Mouse (Mus musculus) CH12.LX (cell line): Measurements from ENCODE around the gene Adamtsl4. TPM values are rescaled to one million over a fixed set of nuclear protein-coding genes. Genes with fewer than 3 reads are reported as not detected.
A peak's percentile ranks its signal among the peaks of the same experiment; 100 is the strongest.

Experiments
- DNase-seq: peaks from one replicate; pipeline ENCODE4 v3.0.0-alpha.2; 2013; ENCODE audit errors: extremely low read depth
- H3K27ac ChIP-seq: 2 replicates; pipeline ENCODE4 v1.5.1; 2012; ENCODE audit warnings: low read depth, mild to moderate bottlenecking, control low read depth, moderate library complexity; ENCODE audit not compliant: insufficient read depth
- H3K27me3 ChIP-seq: replicated peaks from 2 replicates; pipeline ENCODE3; 2012; ENCODE audit warnings: inconsistent platforms
- H3K36me3 ChIP-seq, 2 experiments: replicated peaks in 1 of 2; 2 replicates each; pipeline versions ENCODE3 to v1.6.1; 2012; ENCODE audit warnings: inconsistent platforms in 1 of 2, low read length in 1 of 2, mild to moderate bottlenecking in 1 of 2, mixed read lengths in 1 of 2, moderate library complexity in 1 of 2; ENCODE audit not compliant: control insufficient read depth in 1 of 2, insufficient read depth in 1 of 2
- H3K4me1 ChIP-seq, 2 experiments: 2 replicates each; pipeline ENCODE4 v1.6.1; 2012; ENCODE audit warnings: inconsistent platforms in 1 of 2, moderate library complexity in 1 of 2; ENCODE audit not compliant: insufficient read depth in 2 of 2, control insufficient read depth in 1 of 2
- H3K4me2 ChIP-seq: 2 replicates; pipeline ENCODE4 v1.6.1; 2012; ENCODE audit warnings: low read depth, mild to moderate bottlenecking, control low read depth; ENCODE audit not compliant: poor library complexity, insufficient read depth, severe bottlenecking
- H3K4me3 ChIP-seq, 3 experiments: fragments of 150-350 bp in 1 of 3; sonication (generic) in 1 of 3; replicated peaks in 1 of 3; 2 replicates each; pipeline versions ENCODE3 to v1.5.1; 2011 to 2012; ENCODE audit warnings: low read depth in 2 of 3, low read length in 2 of 3, mild to moderate bottlenecking in 2 of 3, moderate library complexity in 2 of 3, control low read depth in 1 of 3, improper control_type of control experiment in 1 of 3, inconsistent platforms in 1 of 3, mixed read lengths in 1 of 3; ENCODE audit not compliant: poor library complexity in 1 of 3
- H3K79me2 ChIP-seq: replicated peaks from 2 replicates; pipeline ENCODE4 v1.6.1; 2012; ENCODE audit warnings: mild to moderate bottlenecking, moderate library complexity; ENCODE audit not compliant: control insufficient read depth, poor library complexity, insufficient read depth, severe bottlenecking; ENCODE audit errors: extremely low read depth
- H3K9ac ChIP-seq: 2 replicates; pipeline ENCODE4 v1.6.1; 2012; ENCODE audit warnings: low read depth, mild to moderate bottlenecking, control low read depth, moderate library complexity; ENCODE audit not compliant: insufficient read depth
- H3K9me3 ChIP-seq: replicated peaks from 2 replicates; pipeline ENCODE3; 2012; ENCODE audit warnings: low read length, inconsistent platforms, mixed read lengths
- CHD1 ChIP-seq: IDR thresholded peaks from 2 replicates; pipeline ENCODE4 v1.6.1; 2012; ENCODE audit warnings: low read depth, low read length, improper control_type of control experiment, inconsistent platforms
- CHD2 ChIP-seq: IDR thresholded peaks from 2 replicates; pipeline ENCODE4 v1.6.1; 2011; ENCODE audit warnings: low read length, improper control_type of control experiment
- CTCF ChIP-seq, 2 experiments: IDR thresholded peaks in 1 of 2; conservative IDR thresholded peaks in 1 of 2; 2 replicates each; pipeline ENCODE4 v1.5.1; 2011 to 2012; ENCODE audit warnings: low read depth in 2 of 2, low read length in 2 of 2, improper control_type of control experiment in 1 of 2, inconsistent platforms in 1 of 2, mild to moderate bottlenecking in 1 of 2, moderate library complexity in 1 of 2
- E2F4 ChIP-seq: IDR thresholded peaks from 2 replicates; pipeline ENCODE4 v1.6.1; 2011; ENCODE audit warnings: low read depth, low read length, improper control_type of control experiment; ENCODE audit not compliant: insufficient replicate concordance
- ELF1 ChIP-seq: IDR thresholded peaks from 2 replicates; pipeline ENCODE4 v1.6.1; 2014; ENCODE audit warnings: low read depth, mild to moderate bottlenecking, inconsistent platforms, low read length, improper control_type of control experiment
- ETS1 ChIP-seq: conservative IDR thresholded peaks from 2 replicates; pipeline ENCODE4 v1.6.1; 2012; ENCODE audit warnings: low read depth, mild to moderate bottlenecking, inconsistent platforms, low read length, improper control_type of control experiment, moderate library complexity
- IRF4 ChIP-seq: IDR thresholded peaks from 2 replicates; pipeline ENCODE4 v1.6.1; 2014; ENCODE audit warnings: low read depth, mild to moderate bottlenecking, inconsistent platforms, low read length, improper control_type of control experiment
- JUN ChIP-seq: IDR thresholded peaks from 2 replicates; pipeline ENCODE4 v1.6.1; 2011; ENCODE audit warnings: low read depth, mild to moderate bottlenecking, low read length, improper control_type of control experiment, moderate library complexity; ENCODE audit not compliant: insufficient read depth
- KAT2A ChIP-seq: IDR thresholded peaks from 2 replicates; pipeline ENCODE4 v1.6.1; 2012; ENCODE audit warnings: low read length, improper control_type of control experiment, inconsistent platforms; ENCODE audit not compliant: insufficient replicate concordance
- MAFK ChIP-seq: IDR thresholded peaks from 2 replicates; pipeline ENCODE4 v1.6.1; 2011; ENCODE audit warnings: low read length, improper control_type of control experiment; ENCODE audit not compliant: insufficient replicate concordance
- MAX ChIP-seq: IDR thresholded peaks from 2 replicates; pipeline ENCODE4 v1.6.1; 2011; ENCODE audit warnings: low read length, improper control_type of control experiment
- MAZ ChIP-seq: IDR thresholded peaks from 2 replicates; pipeline ENCODE4 v1.6.1; 2012; ENCODE audit warnings: low read depth, mild to moderate bottlenecking, inconsistent platforms, low read length, improper control_type of control experiment, moderate library complexity
- MEF2A ChIP-seq: IDR thresholded peaks from 2 replicates; pipeline ENCODE4 v1.6.1; 2014; ENCODE audit warnings: low read depth, mild to moderate bottlenecking, inconsistent platforms, low read length, improper control_type of control experiment, borderline replicate concordance
- MYC ChIP-seq: IDR thresholded peaks from 2 replicates; pipeline ENCODE4 v1.6.1; 2011; ENCODE audit warnings: low read depth, mild to moderate bottlenecking, improper control_type of control experiment, low read length
- NELFE ChIP-seq: IDR thresholded peaks from 2 replicates; pipeline ENCODE4 v1.6.1; 2011; ENCODE audit warnings: low read depth, low read length, improper control_type of control experiment
- POLR2A ChIP-seq: IDR thresholded peaks from 2 replicates; pipeline ENCODE4 v1.6.1; 2011; ENCODE audit warnings: low read depth, mild to moderate bottlenecking, improper control_type of control experiment, low read length
- POLR2AphosphoS2 ChIP-seq: IDR thresholded peaks from 2 replicates; pipeline ENCODE4 v1.6.1; 2011; ENCODE audit warnings: low read depth, low read length, improper control_type of control experiment
- RAD21 ChIP-seq: IDR thresholded peaks from 2 replicates; pipeline ENCODE4 v1.6.1; 2011; ENCODE audit warnings: low read depth, mild to moderate bottlenecking, low read length, improper control_type of control experiment, moderate library complexity
- RCOR1 ChIP-seq: conservative IDR thresholded peaks from 2 replicates; pipeline ENCODE4 v1.6.1; 2012; ENCODE audit warnings: low read depth, mild to moderate bottlenecking, inconsistent platforms, low read length, improper control_type of control experiment
- TBP ChIP-seq: conservative IDR thresholded peaks from 2 replicates; pipeline ENCODE4 v1.6.1; 2011; ENCODE audit warnings: low read depth, low read length, improper control_type of control experiment
- TCF12 ChIP-seq: IDR thresholded peaks from 2 replicates; pipeline ENCODE4 v1.6.1; 2014; ENCODE audit warnings: low read depth, mild to moderate bottlenecking, inconsistent platforms, low read length, improper control_type of control experiment
- USF2 ChIP-seq: conservative IDR thresholded peaks from 2 replicates; pipeline ENCODE4 v1.6.1; 2011; ENCODE audit warnings: low read depth, low read length, improper control_type of control experiment
- ZMIZ1 ChIP-seq: IDR thresholded peaks from 2 replicates; pipeline ENCODE4 v1.6.1; 2012; ENCODE audit warnings: low read depth, mild to moderate bottlenecking, inconsistent platforms, low read length, improper control_type of control experiment
- ZNF384 ChIP-seq: IDR thresholded peaks from 2 replicates; pipeline ENCODE4 v1.6.1; 2012; ENCODE audit warnings: low read depth, low read length, improper control_type of control experiment, inconsistent platforms
- dilution Hi-C: fragments of 300-500 bp; cut with MboI; formaldehyde crosslinking; loops from 2 replicates; pipeline ENCODE4 v1.14.3; 2020; ENCODE audit warnings: low sequenced_read_pairs; ENCODE audit not compliant: extremely low pct_unique_long_range_greater_than_20kb, extremely low pct_ligation_motif_present
- in situ Hi-C: fragments of 300-500 bp; cut with MboI; formaldehyde crosslinking; loops from 3 replicates; pipeline ENCODE4 v1.14.3; 2019; ENCODE audit warnings: low sequenced_read_pairs, low pct_ligation_motif_present, low pct_unique_long_range_greater_than_20kb, mixed read lengths
- polyA plus RNA-seq: library from polyadenylated mRNA; unstranded; fragments of >175 nt; gene quantifications from 2 replicates; pipeline ENCODE4 v1.2.1, GENCODE M21; 2012; ENCODE audit warnings: low read depth; ENCODE audit not compliant: insufficient read length
- total RNA-seq, 2 experiments: library from RNA; depleted of rRNA; stranded (reverse); fragments of 300-350 nt in 1 of 2; fragments of >200 nt in 1 of 2; gene quantifications; 2 replicates each; pipeline ENCODE4 v1.2.3; 2012 to 2014

Adamtsl4 gene
- total and polyA plus RNA-seq, 3 experiments = 0.10 to 0.85 TPM; not detected in 1

- TF ChIP-seq JUN = no peak
- 0 out of 2 replicates have a peak, but pooled peaks have one; percentile 6 for TF ChIP-seq NELFE
- no peak for TF ChIP-seq CHD1
- TF ChIP-seq MAZ = peak; percentile 77; the same call in 1 of the 2 replicates
- peak; percentile 68 for TF ChIP-seq ZMIZ1
- TF ChIP-seq ELF1 = peak; percentile 50
- TF ChIP-seq POLR2A = no peak
- TF ChIP-seq MYC = peak; percentile 53; the same call in 1 of the 2 replicates
- TF ChIP-seq TCF12 = no peak
- no peak for TF ChIP-seq E2F4
- no peak for TF ChIP-seq MAFK
Observed at GRCm38 (mm10) chr3:95645313-95646235, 42.1 kb downstream of the Adamtsl4 start (continued).

DNA sequence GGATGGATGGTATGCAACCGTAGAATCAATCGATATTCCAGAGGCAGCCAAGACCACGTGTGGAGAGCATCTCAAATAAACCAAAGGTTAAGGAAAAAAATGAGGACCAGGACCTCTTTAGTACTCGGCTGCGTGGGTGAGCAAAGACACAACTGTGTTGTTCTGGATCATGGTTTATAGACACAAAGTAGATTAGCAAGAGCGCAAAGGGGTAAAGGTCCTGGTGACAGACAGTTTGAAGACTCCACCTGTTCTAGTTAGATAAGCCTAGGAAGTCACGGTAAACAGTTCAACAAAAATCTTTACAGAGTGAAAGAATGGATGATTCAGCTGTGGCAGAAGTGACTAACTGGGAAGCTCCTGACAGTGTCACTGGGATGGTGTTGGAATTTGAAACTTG, 44.6 kb downstream of the Adamtsl4 start:
- no peak for DNase-seq
- dilution Hi-C loops = no loop called here

More for the DNA sequence above, 44.6 kb downstream of the Adamtsl4 start:
- Histone ChIP-seq H3K9ac (no peak overlapping the region), H3K4me1 (peaks cover 10 to 28% of the 10 kb centered on the region in 2 experiments), H3K79me2 (no peaks in the 10 kb centered on the region), H3K9me3 (peaks cover 6% of the 10 kb centered on the region), H3K36me3 (peaks cover 0 to 38% of the 10 kb centered on the region in 2 experiments), H3K27me3 (no peaks in the 10 kb centered on the region), H3K4me2 (no peak overlapping the region), H3K4me3 (no peak overlapping the region), H3K27ac (no peak overlapping the region)
- no peak for TF ChIP-seq USF2
- no peak for TF ChIP-seq NELFE
- no peak for TF ChIP-seq TCF12
- TF ChIP-seq IRF4 = no peak
- TF ChIP-seq TBP = no peak
- TF ChIP-seq CHD1 = no peak
- TF ChIP-seq CHD2 = no peak
- no peak for TF ChIP-seq MAX
- TF ChIP-seq MEF2A = no peak
- TF ChIP-seq CTCF (conservative IDR thresholded peaks at IDR 0.05 in 1 of 2, IDR thresholded peaks at IDR 0.05 in 1 of 2; ENCODE audit: low read depth in 2 of 2, low read length in 2 of 2) = no peak
- no peak for TF ChIP-seq POLR2A
- TF ChIP-seq RCOR1 = no peak
- TF ChIP-seq ETS1 = no peak
- TF ChIP-seq ZNF384 = no peak
- TF ChIP-seq MAFK = no peak
- TF ChIP-seq POLR2AphosphoS2 = no peak
- no peak for TF ChIP-seq KAT2A
- TF ChIP-seq E2F4 = no peak
- TF ChIP-seq RAD21 = no peak
- in situ Hi-C loops = no loop called here
